Mouse (Mus musculus) hindbrain, embryonic 15.5 days (tissue): ENCODE results near the gene Hpn. TPM values are rescaled to one million over a fixed set of nuclear protein-coding genes. Genes with fewer than 3 reads are reported as not detected.

Source experiments
- ATAC-seq: fragments of 200-750 bp; cut with Nextera tagmentation; 2 replicates; pipeline ENCODE4 v1.8.0; 2017; ENCODE audit warnings: low read depth, moderate number of reproducible peaks, moderate TSS enrichment; ENCODE audit not compliant: low FRiP score
- H3K27ac ChIP-seq: fragments of 300-500 bp; sonication (generic); replicated peaks from 2 replicates; pipeline ENCODE4 v1.5.1; 2015; ENCODE audit warnings: mild to moderate bottlenecking, inconsistent platforms
- H3K27me3 ChIP-seq: fragments of 300-500 bp; sonication (generic); 2 replicates; pipeline ENCODE4 v1.6.1; 2015; ENCODE audit warnings: control low read depth, inconsistent platforms
- H3K36me3 ChIP-seq: fragments of 300-500 bp; sonication (generic); 2 replicates; pipeline ENCODE4 v1.6.1; 2015; ENCODE audit warnings: control low read depth, inconsistent platforms
- H3K4me1 ChIP-seq: fragments of 300-500 bp; sonication (generic); replicated peaks from 2 replicates; pipeline ENCODE4 v1.6.1; 2015; ENCODE audit warnings: control low read depth, inconsistent platforms
- H3K4me2 ChIP-seq: fragments of 300-500 bp; sonication (generic); 2 replicates; pipeline ENCODE4 v1.6.1; 2015; ENCODE audit warnings: moderate library complexity, mild to moderate bottlenecking, inconsistent platforms
- H3K4me3 ChIP-seq: fragments of 300-500 bp; sonication (generic); 2 replicates; pipeline ENCODE4 v1.5.1; 2015; ENCODE audit warnings: mild to moderate bottlenecking, inconsistent platforms
- H3K9ac ChIP-seq: fragments of 300-500 bp; sonication (generic); 2 replicates; pipeline ENCODE4 v1.6.1; 2015; ENCODE audit warnings: inconsistent platforms
- H3K9me3 ChIP-seq: fragments of 300-500 bp; sonication (generic); 2 replicates; pipeline ENCODE4 v1.6.1; 2016; ENCODE audit warnings: control low read depth, inconsistent platforms
- WGBS: fragments of 180-500 bp; shearing (Covaris S2); methylation state at CpG from one replicate; pipeline ENCODE4 v1.1.7; 2015; 5-methylcytosine and 5-hydroxymethylcytosine counted together
- polyA plus RNA-seq: library from polyadenylated mRNA; unstranded; fragments of >200 nt; fragmentation: Nextera tagmentation; extraction: Ambion mirVana; gene quantifications from 2 replicates; pipeline ENCODE4 v1.2.1, GENCODE M21; 2015

The Hpn gene
- polyA plus RNA-seq, 1 experiment from 2014 or later = 0.51 TPM

DNA sequence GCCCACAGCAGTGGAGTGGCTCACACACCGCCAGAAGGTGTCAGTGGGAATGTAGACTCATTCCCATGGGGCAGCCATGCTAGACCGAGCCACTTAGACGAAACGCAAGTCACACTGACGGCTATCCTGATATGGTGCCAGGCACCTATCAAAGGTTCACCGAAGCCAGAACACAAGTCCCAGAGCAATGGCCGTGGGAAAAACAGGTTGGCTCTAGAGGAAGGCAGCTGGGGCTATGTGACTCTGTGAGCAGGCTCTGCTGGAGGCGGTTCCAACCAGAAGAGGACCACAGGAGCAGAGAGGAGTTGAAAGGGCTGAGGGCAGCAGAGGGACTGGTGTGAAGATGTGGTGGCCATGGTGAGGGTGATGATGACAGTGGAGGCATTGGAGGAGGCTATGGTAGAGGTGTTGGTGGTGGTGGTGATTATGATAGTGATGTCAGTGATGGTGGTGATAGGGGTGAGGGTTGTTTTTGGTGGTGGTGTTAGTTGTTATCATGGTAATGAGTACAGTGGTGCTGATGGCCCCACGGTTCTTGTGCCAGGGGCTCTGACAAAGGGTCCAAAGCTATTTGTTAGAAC, 28.8 kb downstream of the Hpn start:
- H3K36me3 ChIP-seq = no peaks in the 10 kb centered on the region
- no peaks in the 10 kb centered on the region for H3K4me1 ChIP-seq
- 92% methylated on average over 9 of the region's 9 CpGs for WGBS
- ATAC-seq = no peak
- H3K4me3 ChIP-seq = no peak overlapping the region
- H3K4me2 ChIP-seq = no peak overlapping the region
- no peaks in the 10 kb centered on the region for H3K9me3 ChIP-seq
- H3K9ac ChIP-seq = no peak overlapping the region
- H3K27me3 ChIP-seq = no peaks in the 10 kb centered on the region
- no peak overlapping the region for H3K27ac ChIP-seq

DNA sequence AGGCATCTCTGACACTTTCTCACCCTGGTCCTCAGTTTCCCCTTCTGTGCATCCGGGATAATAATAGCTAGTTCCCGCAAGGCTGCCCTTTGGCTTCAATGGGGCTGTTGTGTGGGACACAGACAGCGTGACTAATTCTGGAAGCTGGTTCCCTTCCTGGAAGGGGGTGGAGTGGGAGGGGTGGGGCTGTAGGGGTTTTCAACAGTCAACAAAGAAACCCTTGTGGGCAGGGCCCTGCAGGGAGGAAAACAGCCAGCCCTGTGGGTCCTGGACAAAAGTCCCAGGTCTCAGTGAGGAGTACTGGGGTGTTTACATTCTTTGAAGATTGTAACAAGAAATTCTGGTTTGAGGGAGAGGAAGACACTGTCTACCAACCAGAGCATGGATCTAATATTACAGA, 29.9 kb downstream of the Hpn start:
- H3K27ac ChIP-seq = no peak overlapping the region
- 11% methylated on average over 3 of the region's 3 CpGs for WGBS
- H3K36me3 ChIP-seq = no peaks in the 10 kb centered on the region
- H3K4me1 ChIP-seq = no peaks in the 10 kb centered on the region
- no peak overlapping the region for H3K4me3 ChIP-seq
- no peak for ATAC-seq
- no peak overlapping the region for H3K4me2 ChIP-seq
- H3K9me3 ChIP-seq = no peaks in the 10 kb centered on the region
- H3K9ac ChIP-seq = no peak overlapping the region
- H3K27me3 ChIP-seq = no peaks in the 10 kb centered on the region

DNA sequence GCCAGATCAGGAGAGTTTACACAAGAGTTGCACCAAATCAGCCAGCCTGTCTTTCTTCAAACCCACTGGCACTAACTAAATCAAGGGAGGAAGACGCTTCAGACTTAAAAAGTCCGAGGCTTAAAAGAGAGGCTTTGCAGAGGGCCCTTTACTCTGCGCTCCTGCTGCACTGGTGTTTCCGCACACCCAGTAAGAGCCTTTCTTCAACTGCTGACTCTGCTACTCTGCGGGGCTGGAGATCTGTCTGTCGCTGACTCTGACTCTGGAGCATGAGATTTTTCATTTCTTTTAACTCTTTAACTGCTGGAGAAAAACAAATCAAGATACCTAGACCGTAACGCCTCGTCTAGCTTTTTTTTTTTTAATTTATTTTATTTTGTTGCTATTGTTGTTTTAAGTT, 30.9 kb downstream of the Hpn start:
- H3K27ac ChIP-seq = peak overlapping the region; percentile 32; the same call in 1 of the 2 replicates
- no peak overlapping the region for H3K9ac ChIP-seq
- no peaks in the 10 kb centered on the region for H3K4me1 ChIP-seq
- H3K36me3 ChIP-seq = no peaks in the 10 kb centered on the region
- H3K27me3 ChIP-seq = no peaks in the 10 kb centered on the region
- ATAC-seq = no peak
- H3K9me3 ChIP-seq = no peaks in the 10 kb centered on the region
- H3K4me3 ChIP-seq = no peak overlapping the region
- 52% methylated on average over 9 of the region's 9 CpGs for WGBS
- H3K4me2 ChIP-seq = no peak overlapping the region

DNA sequence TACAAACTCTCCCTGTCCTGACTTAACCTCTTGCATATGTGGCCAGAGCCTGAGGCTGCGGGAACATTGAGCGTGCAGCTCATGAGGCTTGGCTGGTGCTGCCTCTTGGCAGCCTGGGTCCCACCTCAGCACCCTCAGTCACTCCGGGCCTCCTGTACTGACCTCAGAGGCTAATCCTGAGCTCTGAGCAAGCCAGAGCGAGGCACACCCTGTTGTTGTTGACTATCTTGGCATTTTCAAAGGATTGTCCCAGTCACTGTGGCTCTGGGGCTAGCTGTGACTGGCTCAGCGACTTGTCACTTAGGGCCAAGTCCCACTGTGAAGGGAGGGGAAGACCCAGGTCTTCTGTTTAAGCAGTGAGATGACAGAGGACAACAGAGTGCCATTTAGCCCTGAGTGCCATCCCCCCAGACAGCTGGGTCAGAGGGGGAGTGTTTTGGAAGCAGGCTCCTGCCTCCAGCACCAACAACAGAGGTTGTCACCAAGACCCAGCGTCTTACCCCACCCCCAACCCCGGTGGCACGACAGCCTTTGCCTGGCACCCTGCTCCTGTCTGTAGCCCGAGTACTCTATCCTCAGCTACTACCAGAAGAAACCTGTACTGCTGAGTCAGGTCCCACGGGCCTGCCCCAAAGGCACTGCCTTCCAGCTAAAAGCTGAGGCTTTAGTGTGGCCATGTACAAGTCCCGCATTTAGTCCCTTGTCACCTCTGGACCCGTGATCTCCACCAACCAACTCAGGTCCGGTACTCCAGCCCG, 32.1 kb downstream of the Hpn start:
- no peaks in the 10 kb centered on the region for H3K36me3 ChIP-seq
- WGBS = 59% methylated on average over 14 of the region's 14 CpGs
- no peaks in the 10 kb centered on the region for H3K4me1 ChIP-seq
- no peak overlapping the region for H3K4me2 ChIP-seq
- no peak overlapping the region for H3K9ac ChIP-seq
- H3K4me3 ChIP-seq = no peak overlapping the region
- no peaks in the 10 kb centered on the region for H3K27me3 ChIP-seq
- peak; percentile 49; the same call in 1 of the 2 replicates for ATAC-seq
- H3K27ac ChIP-seq = no peak overlapping the region
- H3K9me3 ChIP-seq = no peaks in the 10 kb centered on the region

DNA sequence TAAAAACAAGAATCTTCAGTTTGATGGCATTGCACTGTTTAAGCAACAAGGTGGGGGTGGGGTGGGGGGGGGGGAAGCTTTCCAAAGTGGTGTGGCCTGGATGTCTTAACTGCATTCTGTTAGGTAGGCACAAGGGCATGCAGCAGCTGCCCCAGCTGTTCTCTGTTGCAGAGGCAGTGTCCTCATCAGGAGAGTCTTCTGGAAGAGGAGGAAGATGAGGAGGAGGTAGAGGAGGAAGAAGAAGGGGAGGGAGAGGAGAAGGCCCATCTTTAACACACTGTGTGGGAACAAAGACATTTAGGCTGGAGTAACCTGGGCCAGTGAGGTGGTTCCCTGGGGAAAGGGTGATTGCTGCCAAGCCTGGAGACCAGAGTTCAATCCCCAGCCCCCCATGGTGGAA, 33.0 kb downstream of the Hpn start:
- ATAC-seq = no peak
- H3K4me3 ChIP-seq = no peak overlapping the region
- H3K9ac ChIP-seq = no peak overlapping the region

DNA sequence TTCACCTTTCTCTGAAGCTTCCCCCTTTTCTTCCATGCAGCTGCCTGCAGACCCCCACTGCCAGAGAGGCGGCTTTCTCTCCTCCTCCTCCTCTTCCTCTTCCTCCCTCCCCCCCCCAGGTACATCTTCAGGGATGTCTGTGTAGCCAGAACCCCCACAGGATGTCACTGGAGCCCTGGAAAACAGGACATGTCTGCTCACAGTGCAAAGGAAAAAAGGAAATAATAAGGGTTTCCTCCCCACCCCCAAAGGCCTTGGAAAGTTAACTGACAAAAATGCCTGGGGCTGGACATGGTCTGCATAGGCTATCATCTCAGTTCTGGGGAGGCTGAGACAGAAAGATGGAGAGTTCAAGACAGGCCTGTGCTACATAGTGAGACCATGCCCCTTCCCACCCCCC, 34.0 kb downstream of the Hpn start:
- Histone ChIP-seq H3K36me3 (no peaks in the 10 kb centered on the region), H3K9ac (no peak overlapping the region), H3K27ac (no peak overlapping the region), H3K4me3 (no peak overlapping the region), H3K9me3 (no peaks in the 10 kb centered on the region), H3K4me2 (no peak overlapping the region), H3K27me3 (no peaks in the 10 kb centered on the region), H3K4me1 (no peaks in the 10 kb centered on the region)
- ATAC-seq = no peak
- WGBS = 46% methylated on average over 1 of the region's 1 CpGs

More for the DNA sequence above, 33.0 kb downstream of the Hpn start:
- no peaks in the 10 kb centered on the region for H3K4me1 ChIP-seq
- no peak overlapping the region for H3K4me2 ChIP-seq
- H3K36me3 ChIP-seq = no peaks in the 10 kb centered on the region
- no peak overlapping the region for H3K27ac ChIP-seq
- H3K9me3 ChIP-seq = no peaks in the 10 kb centered on the region
- H3K27me3 ChIP-seq = no peaks in the 10 kb centered on the region

DNA sequence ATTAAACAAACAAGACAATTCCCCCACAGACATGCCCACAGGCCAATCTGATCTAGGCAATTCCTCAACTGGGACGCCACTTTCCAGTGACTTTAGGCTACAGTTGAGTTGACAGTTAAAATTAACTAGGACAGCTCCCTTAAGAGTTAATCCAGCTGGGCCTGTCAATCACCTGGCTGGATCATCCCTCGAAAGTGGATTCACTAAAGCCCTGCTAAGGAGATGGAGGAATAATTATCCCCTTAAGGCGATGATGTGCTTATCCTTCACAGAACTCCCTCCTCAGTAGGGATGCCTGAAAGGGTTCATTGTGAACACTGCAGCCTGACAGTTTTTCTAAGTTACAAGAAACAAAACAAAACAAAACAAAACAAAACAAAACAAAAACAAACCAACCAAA, 34.5 kb downstream of the Hpn start:
- Histone ChIP-seq H3K4me2 (no peak overlapping the region), H3K36me3 (no peaks in the 10 kb centered on the region), H3K9ac (no peak overlapping the region), H3K27ac (no peak overlapping the region), H3K4me1 (no peaks in the 10 kb centered on the region), H3K27me3 (no peaks in the 10 kb centered on the region), H3K4me3 (no peak overlapping the region), H3K9me3 (no peaks in the 10 kb centered on the region)
- 41% methylated on average over 3 of the region's 3 CpGs for WGBS
- ATAC-seq = no peak

DNA sequence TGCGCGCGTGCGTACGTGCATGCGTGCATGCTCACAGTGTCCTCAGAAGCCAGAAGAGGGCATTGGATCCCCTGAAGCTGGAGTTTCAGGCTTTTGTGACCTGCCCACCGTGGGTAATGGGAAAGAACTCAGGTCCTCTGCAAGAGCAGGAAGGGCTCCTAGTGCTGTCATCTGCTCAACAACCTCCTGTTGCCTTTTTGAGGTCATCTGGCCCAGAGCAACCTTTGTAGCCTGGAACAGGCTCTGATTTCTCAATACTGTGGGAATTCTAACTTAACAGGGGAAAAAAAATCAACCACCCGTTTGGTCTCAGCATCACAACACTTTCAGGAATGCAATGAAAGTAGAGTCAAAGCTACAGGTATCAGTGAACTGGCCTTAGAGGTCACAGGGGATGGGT, 35.4 kb downstream of the Hpn start:
- Histone ChIP-seq H3K27me3 (no peaks in the 10 kb centered on the region), H3K9me3 (no peaks in the 10 kb centered on the region), H3K36me3 (no peaks in the 10 kb centered on the region), H3K9ac (no peak overlapping the region), H3K4me2 (no peak overlapping the region), H3K4me3 (no peak overlapping the region), H3K4me1 (no peaks in the 10 kb centered on the region), H3K27ac (no peak overlapping the region)
- no peak for ATAC-seq
- 94% methylated on average over 8 of the region's 8 CpGs for WGBS

DNA sequence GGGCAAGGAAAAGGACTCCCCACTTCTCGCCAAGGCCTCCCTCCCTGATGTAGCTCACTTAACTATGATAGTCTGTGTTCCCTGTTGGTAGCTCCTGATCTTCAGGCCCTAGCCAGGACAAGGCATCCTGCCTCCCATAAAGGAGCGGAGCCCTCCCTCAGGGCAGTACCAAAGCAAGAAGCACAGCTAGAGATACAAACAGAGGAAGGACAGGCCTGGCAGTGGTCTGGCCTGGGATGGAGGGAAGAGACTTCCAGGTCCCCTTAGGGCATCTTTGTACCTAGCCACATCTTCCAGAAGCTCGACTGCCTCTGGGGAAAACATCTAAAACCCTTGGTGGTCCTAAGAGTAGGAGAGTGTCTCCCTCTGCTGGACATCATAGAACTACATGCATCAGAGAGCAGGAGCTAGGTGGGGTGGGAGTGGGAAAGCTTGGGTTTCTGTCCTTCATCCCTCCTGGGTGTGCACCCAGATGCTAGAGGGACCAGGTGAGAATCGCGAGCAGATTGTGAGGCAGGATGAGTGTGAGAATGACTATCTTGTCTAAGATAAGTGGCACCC, 37.1 kb downstream of the Hpn start:
- 41% methylated on average over 5 of the region's 5 CpGs for WGBS
- no peak overlapping the region for H3K4me2 ChIP-seq
- H3K9me3 ChIP-seq = no peaks in the 10 kb centered on the region
- H3K9ac ChIP-seq = no peak overlapping the region
- no peak for ATAC-seq
- no peaks in the 10 kb centered on the region for H3K4me1 ChIP-seq
- no peaks in the 10 kb centered on the region for H3K36me3 ChIP-seq
- no peaks in the 10 kb centered on the region for H3K27me3 ChIP-seq
- H3K27ac ChIP-seq = no peak overlapping the region
- H3K4me3 ChIP-seq = no peak overlapping the region

DNA sequence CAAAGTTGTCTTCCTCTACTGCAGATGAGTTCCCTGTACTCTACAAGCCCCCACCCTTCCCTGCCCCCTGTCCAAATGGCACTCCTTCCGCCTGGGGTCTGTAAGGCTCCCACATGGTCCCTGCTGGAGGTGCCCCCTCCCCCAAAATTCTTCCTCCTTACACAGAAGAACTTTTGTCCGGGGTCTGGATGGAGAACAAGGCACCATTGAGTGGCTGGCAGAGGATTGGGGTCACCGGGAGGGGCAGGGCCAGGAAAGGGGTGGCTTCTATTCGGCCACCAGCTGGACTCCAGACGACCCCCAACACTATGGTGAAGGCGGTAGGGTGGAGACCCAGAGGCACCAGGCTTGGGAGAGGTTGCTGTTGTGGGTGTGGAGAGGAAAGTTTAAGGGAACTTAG, 37.6 kb downstream of the Hpn start:
- peak; percentile 68; the same call in 1 of the 2 replicates for ATAC-seq
- Histone ChIP-seq H3K4me1 (no peaks in the 10 kb centered on the region), H3K9ac (no peak overlapping the region), H3K9me3 (no peaks in the 10 kb centered on the region), H3K4me3 (no peak overlapping the region), H3K27me3 (no peaks in the 10 kb centered on the region), H3K27ac (no peak overlapping the region), H3K4me2 (no peak overlapping the region), H3K36me3 (no peaks in the 10 kb centered on the region)
- 45% methylated on average over 6 of the region's 6 CpGs for WGBS

DNA sequence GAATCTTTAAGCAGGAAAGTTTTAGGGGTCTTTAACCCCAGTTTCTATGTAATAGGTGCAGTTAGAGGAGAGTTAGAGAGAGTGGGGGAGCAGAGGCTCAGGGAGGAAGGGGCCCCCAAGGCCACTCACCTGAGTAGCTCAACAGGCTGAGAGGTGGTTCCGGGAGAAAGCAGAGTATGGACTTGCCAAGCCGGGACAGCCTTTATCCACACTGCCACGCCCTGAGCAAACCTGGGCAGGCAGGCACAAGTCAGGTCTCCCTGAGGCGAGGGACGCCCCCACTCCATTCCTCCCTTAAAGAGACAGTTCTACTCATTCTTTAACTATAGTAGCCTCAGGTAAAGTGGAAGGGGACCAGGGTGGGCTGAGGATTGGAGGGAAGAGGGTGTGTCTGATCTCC, 38.6 kb downstream of the Hpn start, which contains the start of gene Fxyd3:
TSS of gene Fxyd3 (minus strand) at position 213 of the 400 bp plus-strand sequence.
- Histone ChIP-seq H3K9ac (no peak within 1 kb of the TSS), H3K27ac (no peak within 1 kb of the TSS), H3K4me2 (no peak within 1 kb of the TSS), H3K36me3 (no peaks in the 10 kb centered on the region), H3K4me3 (no peak within 1 kb of the TSS), H3K4me1 (no peaks in the 10 kb centered on the region), H3K27me3 (no peaks in the 10 kb centered on the region), H3K9me3 (no peaks in the 10 kb centered on the region)
- ATAC-seq = no peak
- WGBS = 77% methylated on average over 5 of the region's 5 CpGs

DNA sequence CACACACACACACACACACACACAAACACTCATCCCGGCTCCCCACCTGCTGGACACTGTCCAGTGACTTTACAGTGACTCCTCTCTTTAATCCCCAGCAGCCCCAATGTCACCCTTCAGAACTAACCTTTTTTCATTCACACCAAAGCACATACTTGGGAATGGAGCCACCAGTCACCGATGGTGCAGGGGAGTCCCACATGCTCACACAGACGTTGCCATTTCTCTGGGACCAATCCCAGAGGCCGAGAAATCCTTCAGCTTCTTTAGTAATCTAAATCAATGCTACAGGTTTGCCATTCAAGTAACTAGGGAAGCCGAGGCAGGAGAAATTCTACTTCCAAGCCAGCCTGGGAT, 40.4 kb downstream of the Hpn start:
- Histone ChIP-seq H3K4me3 (no peak overlapping the region), H3K36me3 (no peaks in the 10 kb centered on the region), H3K9ac (no peak overlapping the region), H3K4me1 (no peaks in the 10 kb centered on the region), H3K9me3 (no peaks in the 10 kb centered on the region), H3K4me2 (no peak overlapping the region), H3K27ac (no peak overlapping the region), H3K27me3 (no peaks in the 10 kb centered on the region)
- ATAC-seq = no peak
- WGBS = 76% methylated on average over 5 of the region's 5 CpGs
